Mouse (Mus musculus) c-Kit-negative CD71-positive TER-119-positive erythroid progenitor cells, embryonic 14.5 days (primary cell): ENCODE measurements around the gene Snrnp48.

Experiments
- DNase-seq: peaks from one replicate; pipeline ENCODE4 v3.0.0-alpha.2; 2013; ENCODE audit warnings: low read depth, low spot score

Gene Snrnp48

DNA sequence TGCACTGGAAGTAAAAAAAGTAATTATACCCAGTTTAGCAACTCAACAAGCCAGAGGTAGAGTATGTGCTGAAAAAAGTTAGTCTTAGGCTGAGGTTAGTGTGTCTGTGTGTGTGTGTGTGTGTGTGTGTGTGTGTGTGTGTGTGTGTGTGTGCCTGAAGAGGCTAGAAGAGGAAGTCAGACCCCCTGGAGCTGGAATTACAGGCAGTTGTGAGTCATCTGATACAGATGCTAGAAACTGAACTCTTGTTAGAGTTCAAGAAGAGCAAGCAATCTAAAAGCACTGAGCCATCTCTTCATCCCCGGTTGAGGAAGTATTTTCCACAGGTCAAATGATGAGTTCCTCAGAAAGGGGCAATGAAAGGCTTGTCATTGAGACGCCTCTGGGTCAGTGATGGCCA lies 54.2 kb downstream of the Snrnp48 start:
- no peak for DNase-seq

DNA sequence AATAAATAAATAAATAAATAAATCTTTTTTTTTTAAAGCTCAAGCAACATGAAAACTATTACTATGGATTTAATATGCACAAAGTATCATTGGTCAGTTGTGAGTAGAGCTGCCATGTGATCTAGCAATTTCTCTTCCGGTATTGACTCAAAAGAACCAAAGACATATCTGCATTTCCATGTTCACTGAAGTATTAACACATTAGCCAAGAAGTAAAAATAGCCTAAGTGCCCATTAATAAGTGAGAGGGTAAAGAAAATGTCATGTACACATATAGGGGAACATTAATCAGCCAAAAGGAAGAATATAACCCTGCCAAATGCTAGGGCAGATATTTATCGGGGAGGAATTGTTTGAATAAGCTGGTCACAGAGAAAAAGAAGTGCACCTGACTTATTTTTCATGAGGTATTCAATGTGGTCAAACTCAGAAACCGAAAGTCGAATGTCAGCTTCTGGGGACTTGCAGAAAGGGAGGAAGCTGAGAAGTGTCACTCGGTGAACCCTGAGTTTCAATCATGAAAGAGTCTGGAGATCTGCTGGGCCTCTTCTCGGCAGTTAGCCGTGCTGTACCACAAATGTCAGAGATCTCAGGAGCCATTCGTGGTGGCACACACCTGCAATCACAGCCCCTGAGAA lies 64.4 kb downstream of the Snrnp48 start:
- no peak for DNase-seq

DNA sequence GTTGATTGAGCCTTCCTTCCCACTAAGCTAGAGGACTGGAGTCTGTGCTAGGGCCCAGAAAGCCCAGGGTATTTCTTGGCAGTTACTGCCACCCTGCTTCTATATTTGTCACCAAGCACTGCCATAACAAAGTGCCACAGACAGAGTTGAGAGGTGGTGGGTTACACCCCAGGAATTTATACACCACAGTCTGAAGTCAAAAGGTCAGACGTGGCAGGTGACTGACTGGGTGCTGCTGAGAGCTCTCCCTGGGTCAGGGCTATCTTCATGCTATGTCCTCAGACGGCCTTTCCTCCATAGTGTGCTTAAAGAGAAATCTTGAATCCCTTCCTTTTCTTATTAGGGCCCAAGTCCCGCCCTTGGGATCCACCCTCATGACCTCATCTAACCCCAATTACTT lies 67.9 kb downstream of the Snrnp48 start:
- no peak for DNase-seq
